Mouse (Mus musculus): ENCODE results near the gene Mrm3.

Gene Mrm3

DNA sequence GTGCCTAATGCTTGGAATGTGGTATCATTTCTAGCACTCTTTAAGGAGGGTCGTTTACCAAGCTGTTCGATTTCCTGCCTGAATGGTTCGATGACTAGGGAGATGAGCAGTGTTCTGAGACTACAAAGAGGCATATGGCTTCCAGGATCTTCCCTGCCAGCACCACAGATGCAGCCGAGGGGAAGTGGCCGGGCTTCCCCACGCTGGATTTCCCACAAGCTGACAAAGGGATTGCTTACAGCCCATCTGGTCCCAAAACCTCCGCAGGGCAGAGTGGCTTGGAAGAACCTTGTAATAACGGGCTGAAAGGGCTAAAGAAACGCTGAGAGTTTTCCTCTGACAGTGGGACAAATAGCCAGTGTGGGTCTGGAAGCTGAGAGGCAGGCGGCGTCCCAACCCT, 46.9 kb downstream of the Mrm3 start:
- no peak for DNase-seq (ENCODE audit: low read depth)

DNA sequence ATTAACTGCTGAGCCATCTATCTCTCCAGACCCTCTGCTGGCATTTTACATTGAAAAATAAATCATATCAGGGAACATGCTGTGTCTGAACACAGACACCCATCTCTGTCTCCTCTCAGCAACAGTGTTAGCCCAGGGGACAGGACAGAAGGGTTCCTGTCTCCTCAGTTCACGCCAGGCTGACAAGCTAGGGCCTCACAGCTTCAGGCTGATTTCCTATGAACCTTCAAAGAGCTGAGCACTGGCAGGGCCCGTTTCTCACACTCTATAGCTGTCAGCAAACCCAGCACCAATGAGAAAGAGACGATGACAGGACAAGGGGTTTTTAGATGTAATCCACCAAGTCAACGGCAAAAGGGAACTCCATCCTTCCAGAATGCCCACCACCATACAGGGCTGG, 48.4 kb downstream of the Mrm3 start:
- no peak for DNase-seq (ENCODE audit: low read depth)

DNA sequence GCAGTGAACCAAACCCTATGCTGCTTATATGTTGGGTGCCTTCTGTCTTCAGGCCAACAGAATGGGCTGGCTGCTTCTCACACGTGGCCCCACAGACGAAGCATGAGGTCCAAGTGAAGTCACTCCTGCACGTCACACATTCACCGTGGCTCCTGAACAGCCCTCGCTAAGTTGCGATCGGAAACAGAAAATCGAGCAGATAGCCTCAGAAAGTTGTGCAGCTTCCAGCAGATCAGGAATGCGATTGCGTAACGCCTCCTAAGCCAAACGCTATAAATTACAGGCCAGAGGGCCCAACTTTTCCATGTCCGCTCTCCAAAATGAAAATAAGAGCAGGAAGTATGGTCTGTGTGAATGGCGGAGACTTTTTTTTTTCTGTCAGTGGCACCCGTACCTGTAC, 48.9 kb downstream of the Mrm3 start:
- peak; percentile 56 for DNase-seq (ENCODE audit: low read depth)

- no peak for DNase-seq (ENCODE audit: low read depth)
Observed at GRCm38 (mm10) chr11:76292831-76293230, 49.3 kb downstream of the Mrm3 start.

DNA sequence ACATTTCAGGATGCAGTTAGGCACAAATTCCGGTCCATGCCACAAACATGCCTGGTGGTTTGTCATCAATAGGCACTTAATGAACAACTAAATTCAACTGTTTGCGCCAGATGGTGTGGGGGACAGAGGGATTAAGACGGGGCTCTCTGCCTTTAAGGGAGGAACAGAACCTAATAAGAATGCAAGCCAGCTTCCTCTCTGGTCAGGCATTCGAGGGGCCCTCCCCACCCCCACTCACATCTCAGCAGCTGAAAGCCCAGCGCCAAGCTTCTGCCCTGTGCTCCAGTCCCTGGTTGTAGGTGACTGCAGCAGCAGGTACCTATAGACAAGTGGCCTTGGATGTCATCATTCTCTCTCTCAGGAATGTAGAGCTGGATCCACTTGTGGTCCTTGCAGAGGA, 50.6 kb downstream of the Mrm3 start:
- no peak for DNase-seq (ENCODE audit: low read depth)

DNA sequence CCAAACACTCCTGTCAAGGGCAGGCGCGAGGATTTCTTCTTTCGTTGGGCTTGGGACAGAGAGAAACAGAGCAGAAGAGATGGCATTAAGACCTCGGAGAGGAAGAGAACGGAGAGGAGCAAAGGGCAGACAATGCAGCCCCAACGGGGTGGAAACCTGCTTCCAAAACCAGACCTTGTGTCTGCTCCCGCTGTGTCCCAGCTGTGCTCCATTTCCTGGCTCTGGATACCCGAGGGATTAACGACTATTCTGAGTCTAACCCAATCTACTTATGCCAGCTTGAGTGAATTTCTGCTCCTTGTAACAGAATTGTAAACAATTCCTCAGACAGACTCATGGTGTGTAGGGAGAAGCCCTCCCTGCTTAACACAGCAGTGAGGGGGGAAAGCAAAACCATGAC, 51.3 kb downstream of the Mrm3 start:
- no peak for DNase-seq (ENCODE audit: low read depth)

GRCm38 (mm10) chr11:76297252-76297651, 53.7 kb downstream of the Mrm3 start:
- no peak for DNase-seq (ENCODE audit: low read depth)

GRCm38 (mm10) chr11:76298457-76299000, 55.0 kb downstream of the Mrm3 start:
- no peak for DNase-seq (ENCODE audit: low read depth)
